Mouse (Mus musculus): ENCODE measurements around the gene Ptov1. TPM values are rescaled to one million over a fixed set of nuclear protein-coding genes. Genes with fewer than 3 reads are reported as not detected.

Gene Ptov1
- polyA plus RNA-seq, 1 experiment from 2014 or later = 459 TPM

GRCm38 (mm10) chr7:44849416-44850111, 20.0 kb downstream of the Ptov1 start:
- Histone ChIP-seq H3K27ac (replicated peaks) (peak overlapping the region; percentile 100), H3K4me2 (peak overlapping the region; percentile 75), H3K36me3 (peaks cover 34% of the 10 kb centered on the region), H3K9me3 (replicated peaks) (no peaks in the 10 kb centered on the region), H3K9ac (replicated peaks) (peak overlapping the region; percentile 80), H3K27me3 (replicated peaks) (no peaks in the 10 kb centered on the region), H3K4me1 (peaks cover 58% of the 10 kb centered on the region), H3K4me3 (replicated peaks) (peak overlapping the region; percentile 82)
- WGBS = 1% methylated on average over 41 of the region's 41 CpGs
- peak; percentile 80 for ATAC-seq (ENCODE audit: low FRiP score)

DNA sequence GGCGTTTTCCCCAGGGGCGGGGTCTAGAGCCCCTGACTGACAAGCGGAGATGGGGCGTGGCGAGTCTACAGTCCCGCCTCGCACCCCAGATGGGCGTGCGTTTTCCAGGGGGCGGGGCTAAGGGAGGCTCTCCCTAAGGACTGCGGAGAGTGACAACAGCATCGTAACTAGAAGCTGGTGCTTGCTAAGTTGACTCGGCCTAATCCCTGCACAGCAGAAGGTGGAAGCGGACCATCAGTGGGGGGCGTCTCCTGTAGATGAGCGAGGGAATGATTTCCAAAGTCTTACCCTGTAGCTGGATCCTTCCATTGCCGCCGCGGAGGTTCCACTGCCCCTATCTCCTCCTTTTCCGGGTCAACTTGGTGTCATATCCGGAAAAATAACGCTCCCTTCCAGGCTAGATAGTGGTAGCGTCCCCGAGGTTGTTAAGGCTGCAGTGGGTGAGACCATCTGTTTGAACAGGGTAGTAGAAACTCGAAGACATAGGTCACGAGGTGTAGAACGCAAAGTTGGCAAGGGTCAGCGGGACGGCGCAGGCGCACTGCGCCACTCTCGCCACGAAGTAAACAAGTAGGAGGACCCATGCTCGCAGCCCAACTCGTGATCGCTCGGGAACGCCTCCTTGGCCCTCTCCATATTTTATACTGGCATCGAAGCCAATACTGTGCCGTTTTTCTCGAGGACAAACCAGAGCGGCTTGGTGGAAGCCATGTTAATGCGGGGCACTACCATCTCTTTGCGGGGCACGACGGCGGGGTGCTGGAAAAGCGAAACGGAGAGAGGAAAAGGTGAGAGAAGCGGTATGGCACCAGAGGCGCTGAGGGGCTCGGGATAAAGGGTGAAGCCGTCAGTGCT, 20.8 kb downstream of the Ptov1 start, which contains the start of the genes Akt1s1 and Tbc1d17:
Akt1s1 (plus strand) TSS at position 431 of the 855 bp plus-strand sequence.
Tbc1d17 (minus strand) TSS at position 519 of the 855 bp plus-strand sequence.
- under 1% methylated on average over 54 of the region's 54 CpGs for WGBS
- H3K9ac ChIP-seq (replicated peaks) = peak within 1 kb of the TSS; percentile 80
- no peaks in the 10 kb centered on the region for H3K9me3 ChIP-seq (replicated peaks)
- peak; percentile 88 for ATAC-seq (ENCODE audit: low FRiP score)
- no peaks in the 10 kb centered on the region for H3K27me3 ChIP-seq (replicated peaks)
- peak within 1 kb of the TSS; percentile 100 for H3K27ac ChIP-seq (replicated peaks)
- peak within 1 kb of the TSS; percentile 82 for H3K4me3 ChIP-seq (replicated peaks)
- peaks cover 51% of the 10 kb centered on the region for H3K4me1 ChIP-seq
- H3K36me3 ChIP-seq = peaks cover 41% of the 10 kb centered on the region
- H3K4me2 ChIP-seq = peak within 1 kb of the TSS; percentile 75

DNA sequence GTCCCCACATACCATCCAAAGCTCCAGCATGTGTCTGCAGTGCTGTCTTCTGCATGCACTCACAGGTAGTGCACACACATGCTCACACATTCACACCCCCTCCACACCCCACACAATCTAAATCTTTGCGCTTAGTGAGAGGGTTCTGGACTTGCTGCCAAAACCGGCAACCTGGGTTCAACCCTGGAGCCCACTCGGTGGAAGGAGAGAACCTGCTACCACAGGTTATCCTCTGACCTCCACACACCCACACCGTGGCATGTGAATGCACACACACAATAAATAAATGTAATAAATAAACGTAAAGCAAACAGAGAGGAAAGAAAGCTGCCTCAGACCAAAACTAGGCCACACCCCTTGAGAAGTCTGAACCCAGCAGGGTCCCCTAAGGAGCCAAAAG, 21.8 kb downstream of the Ptov1 start:
- Histone ChIP-seq H3K27me3 (replicated peaks) (peaks cover 3% of the 10 kb centered on the region; the same call in 1 of the 2 replicates), H3K9ac (replicated peaks) (peak overlapping the region; percentile 44), H3K9me3 (replicated peaks) (no peaks in the 10 kb centered on the region), H3K4me1 (peaks cover 41% of the 10 kb centered on the region), H3K27ac (replicated peaks) (peak overlapping the region; percentile 100; the same call in 1 of the 2 replicates), H3K4me3 (replicated peaks) (peak overlapping the region; percentile 82), H3K4me2 (peak overlapping the region; percentile 75), H3K36me3 (peaks cover 44% of the 10 kb centered on the region)
- ATAC-seq (ENCODE audit: low FRiP score) = no peak
- WGBS = 74% methylated on average over 5 of the region's 5 CpGs

DNA sequence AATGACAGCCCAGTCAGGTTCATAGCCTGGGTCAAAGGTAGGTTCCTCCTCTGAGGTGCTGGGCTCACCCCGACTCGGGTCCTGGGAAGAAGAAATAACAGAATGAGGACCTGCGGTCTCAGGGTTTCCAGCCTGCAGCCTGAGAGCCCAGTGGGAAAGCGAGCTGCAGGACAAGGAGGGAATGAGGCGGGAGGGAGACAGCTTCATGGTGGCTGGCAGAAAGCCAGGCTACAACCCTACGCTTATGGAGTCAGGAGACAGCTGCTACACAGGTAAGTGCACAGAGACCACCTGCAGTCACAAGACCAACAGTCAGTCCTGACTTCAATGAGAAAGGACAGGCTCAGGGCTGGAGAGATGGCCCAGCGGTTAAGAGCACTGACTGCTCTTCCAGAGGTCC, 22.8 kb downstream of the Ptov1 start:
- 0 out of 2 replicates have a peak overlapping the region, but pooled peaks have one; percentile 8 for H3K4me3 ChIP-seq (replicated peaks)
- H3K27ac ChIP-seq (replicated peaks) = no peak overlapping the region
- peaks cover 12% of the 10 kb centered on the region for H3K27me3 ChIP-seq (replicated peaks)
- H3K9ac ChIP-seq (replicated peaks) = no peak overlapping the region; the same call in 1 of the 2 replicates
- H3K9me3 ChIP-seq (replicated peaks) = no peaks in the 10 kb centered on the region
- no peak for ATAC-seq (ENCODE audit: low FRiP score)
- peaks cover 51% of the 10 kb centered on the region for H3K36me3 ChIP-seq
- H3K4me2 ChIP-seq = no peak overlapping the region
- WGBS = 92% methylated on average over 7 of the region's 7 CpGs
- peaks cover 32% of the 10 kb centered on the region for H3K4me1 ChIP-seq

- Histone ChIP-seq H3K4me1 (peaks cover 24% of the 10 kb centered on the region), H3K4me2 (no peak overlapping the region), H3K9ac (replicated peaks) (no peak overlapping the region), H3K36me3 (peaks cover 68% of the 10 kb centered on the region), H3K9me3 (replicated peaks) (no peaks in the 10 kb centered on the region), H3K4me3 (replicated peaks) (no peak overlapping the region), H3K27me3 (replicated peaks) (peaks cover 27% of the 10 kb centered on the region), H3K27ac (replicated peaks) (no peak overlapping the region)
- ATAC-seq (ENCODE audit: low FRiP score) = no peak
- WGBS = 93% methylated on average over 10 of the region's 10 CpGs
These were observed 24.6 kb downstream of the Ptov1 start for GRCm38 (mm10) chr7:44845006-44845405.

DNA sequence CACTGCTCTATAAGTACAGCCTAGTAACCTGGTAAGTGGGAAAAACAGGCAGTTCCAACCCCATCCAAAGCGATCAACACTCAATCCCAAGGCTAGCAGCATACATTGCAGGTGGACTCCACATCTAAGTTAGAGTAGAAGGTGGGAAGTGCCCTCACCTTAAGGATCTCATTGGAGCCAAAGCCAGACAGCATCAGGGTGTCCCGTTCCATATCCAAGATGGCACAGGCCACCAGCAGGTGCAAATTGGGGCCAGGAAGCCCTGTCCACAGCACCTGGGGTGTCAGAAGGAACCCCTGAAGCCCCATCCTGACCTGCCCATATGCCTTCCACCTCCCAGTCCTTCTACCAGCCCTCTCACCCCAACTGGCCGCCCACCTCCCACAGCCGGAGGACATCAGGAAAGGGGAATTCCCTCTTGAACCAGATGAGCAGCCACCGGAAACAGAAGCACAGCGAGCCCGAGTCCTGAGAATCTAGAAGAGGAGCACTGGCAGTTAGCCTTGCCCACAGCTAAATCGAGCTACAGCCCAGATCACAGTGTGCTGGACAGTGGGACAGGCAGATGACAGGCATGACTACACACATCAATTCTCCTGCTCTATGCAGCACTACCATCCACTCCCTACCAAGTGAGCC, 27.6 kb downstream of the Ptov1 start:
- Histone ChIP-seq H3K9ac (replicated peaks) (no peak overlapping the region), H3K4me2 (no peak overlapping the region), H3K27me3 (replicated peaks) (peaks cover 33% of the 10 kb centered on the region), H3K4me1 (peaks cover 22% of the 10 kb centered on the region), H3K9me3 (replicated peaks) (no peaks in the 10 kb centered on the region), H3K4me3 (replicated peaks) (no peak overlapping the region), H3K36me3 (peaks cover 68% of the 10 kb centered on the region), H3K27ac (replicated peaks) (no peak overlapping the region)
- no peak for ATAC-seq (ENCODE audit: low FRiP score)
- WGBS = 95% methylated on average over 8 of the region's 8 CpGs

- Histone ChIP-seq H3K9me3 (replicated peaks) (no peaks in the 10 kb centered on the region), H3K36me3 (peaks cover 52% of the 10 kb centered on the region), H3K4me3 (replicated peaks) (peak overlapping the region; percentile 29; the same call in 1 of the 2 replicates), H3K27me3 (replicated peaks) (peaks cover 33% of the 10 kb centered on the region), H3K4me2 (peak overlapping the region; percentile 61), H3K4me1 (peaks cover 16% of the 10 kb centered on the region), H3K9ac (replicated peaks) (peak overlapping the region; percentile 36; the same call in 1 of the 2 replicates), H3K27ac (replicated peaks) (no peak overlapping the region)
- no peak for ATAC-seq (ENCODE audit: low FRiP score)
- WGBS = 46% methylated on average over 14 of the region's 14 CpGs
These were observed 29.2 kb downstream of the Ptov1 start for GRCm38 (mm10) chr7:44840426-44840825.

- 2% methylated on average over 58 of the region's 58 CpGs for whole genome bisulfite sequencing
- Histone ChIP-seq H3K27me3 (replicated peaks) (peaks cover 33% of the 10 kb centered on the region), H3K27ac (replicated peaks) (no peak overlapping the region), H3K4me2 (peak overlapping the region; percentile 61), H3K9ac (replicated peaks) (peak overlapping the region; percentile 36), H3K4me3 (replicated peaks) (peak overlapping the region; percentile 29), H3K9me3 (replicated peaks) (no peaks in the 10 kb centered on the region), H3K36me3 (peaks cover 45% of the 10 kb centered on the region), H3K4me1 (peaks cover 16% of the 10 kb centered on the region)
- ATAC-seq (ENCODE audit: low FRiP score) = peak; percentile 68
These were observed 29.9 kb downstream of the Ptov1 start for GRCm38 (mm10) chr7:44839491-44840191.

DNA sequence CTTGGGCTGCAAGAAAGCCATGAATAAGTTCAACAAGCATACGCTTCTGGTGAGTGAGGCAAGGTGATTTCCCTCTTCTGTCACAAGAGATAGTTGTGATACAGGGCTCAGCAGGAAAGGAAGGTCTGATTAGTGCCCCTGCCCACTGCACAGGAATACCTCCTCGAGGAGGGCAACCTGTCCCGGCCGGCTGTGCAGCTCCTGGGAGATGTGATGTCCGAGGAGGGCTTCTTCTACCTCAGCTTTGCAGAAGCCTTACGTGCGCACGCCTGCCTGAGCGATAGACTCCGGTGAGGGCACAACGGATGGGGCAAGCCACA, 30.5 kb downstream of the Ptov1 start:
- peaks cover 39% of the 10 kb centered on the region for H3K36me3 ChIP-seq
- no peak overlapping the region for H3K27ac ChIP-seq (replicated peaks)
- peaks cover 33% of the 10 kb centered on the region for H3K27me3 ChIP-seq (replicated peaks)
- H3K4me1 ChIP-seq = peaks cover 16% of the 10 kb centered on the region
- peak overlapping the region; percentile 61 for H3K4me2 ChIP-seq
- H3K9ac ChIP-seq (replicated peaks) = peak overlapping the region; percentile 36
- H3K9me3 ChIP-seq (replicated peaks) = no peaks in the 10 kb centered on the region
- H3K4me3 ChIP-seq (replicated peaks) = peak overlapping the region; percentile 29
- ATAC-seq (ENCODE audit: low FRiP score) = no peak
- 29% methylated on average over 11 of the region's 11 CpGs for WGBS

DNA sequence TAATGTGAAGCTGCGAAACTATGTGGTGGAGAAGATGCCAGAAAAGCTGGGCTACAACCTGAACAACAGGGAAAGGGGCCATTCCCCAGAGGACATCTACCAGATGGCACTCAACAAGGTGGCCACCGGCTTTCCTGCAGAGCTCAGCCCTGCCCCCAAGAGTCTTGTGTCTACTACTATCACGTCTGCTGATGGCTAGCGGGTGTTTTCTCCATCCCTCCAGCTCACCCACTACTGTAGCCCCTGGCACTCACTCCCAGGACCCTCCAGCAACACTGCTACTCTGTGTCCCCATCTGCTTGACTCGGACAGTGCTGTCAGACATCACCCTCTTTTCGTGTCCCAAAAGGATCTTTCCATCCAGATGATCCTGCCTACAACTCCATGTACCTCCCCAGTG, 31.5 kb downstream of the Ptov1 start:
- Histone ChIP-seq H3K4me2 (no peak overlapping the region), H3K9me3 (replicated peaks) (no peaks in the 10 kb centered on the region), H3K36me3 (peaks cover 29% of the 10 kb centered on the region), H3K4me1 (peaks cover 16% of the 10 kb centered on the region), H3K9ac (replicated peaks) (no peak overlapping the region), H3K27ac (replicated peaks) (no peak overlapping the region), H3K27me3 (replicated peaks) (peaks cover 32% of the 10 kb centered on the region), H3K4me3 (replicated peaks) (no peak overlapping the region)
- WGBS = 84% methylated on average over 6 of the region's 6 CpGs
- no peak for ATAC-seq (ENCODE audit: low FRiP score)

Measured in neural tube, embryonic 15.5 days (tissue).